Mouse (Mus musculus) intestine, embryonic 15.5 days (tissue): Measurements from ENCODE around the gene Chpf2. TPM values are rescaled to one million over a fixed set of nuclear protein-coding genes. Genes with fewer than 3 reads are reported as not detected.

ENCODE experiments used
- ATAC-seq: fragments of 200-750 bp; cut with Nextera tagmentation; 2 replicates; pipeline ENCODE4 v1.8.0; 2017; ENCODE audit warnings: moderate TSS enrichment, moderate library complexity
- H3K27ac ChIP-seq: fragments of 300-500 bp; sonication (generic); 2 replicates; pipeline ENCODE4 v1.5.1; 2015; ENCODE audit warnings: mild to moderate bottlenecking, inconsistent platforms
- H3K27me3 ChIP-seq: fragments of 300-500 bp; sonication (generic); replicated peaks from 2 replicates; pipeline ENCODE4 v1.6.1; 2015; ENCODE audit warnings: inconsistent platforms
- H3K36me3 ChIP-seq: fragments of 300-500 bp; sonication (generic); 2 replicates; pipeline ENCODE4 v1.6.1; 2015; ENCODE audit warnings: inconsistent platforms
- H3K4me1 ChIP-seq: fragments of 300-500 bp; sonication (generic); replicated peaks from 2 replicates; pipeline ENCODE4 v1.6.1; 2015; ENCODE audit warnings: inconsistent platforms
- H3K4me2 ChIP-seq: fragments of 300-500 bp; sonication (generic); replicated peaks from 2 replicates; pipeline ENCODE4 v1.6.1; 2015; ENCODE audit warnings: mild to moderate bottlenecking, inconsistent platforms
- H3K4me3 ChIP-seq: fragments of 300-500 bp; sonication (generic); replicated peaks from 2 replicates; pipeline ENCODE4 v1.5.1; 2015; ENCODE audit warnings: inconsistent platforms
- H3K9ac ChIP-seq: fragments of 300-500 bp; sonication (generic); 2 replicates; pipeline ENCODE4 v1.6.1; 2015; ENCODE audit warnings: inconsistent platforms
- H3K9me3 ChIP-seq: fragments of 300-500 bp; sonication (generic); 2 replicates; pipeline ENCODE4 v1.6.1; 2016; ENCODE audit warnings: inconsistent platforms
- WGBS: fragments of 180-500 bp; shearing (Covaris S2); methylation state at CpG from one replicate; pipeline ENCODE4 v1.1.7; 2015; 5-methylcytosine and 5-hydroxymethylcytosine counted together
- polyA plus RNA-seq: library from polyadenylated mRNA; unstranded; fragments of >200 nt; fragmentation: Nextera tagmentation; extraction: Ambion mirVana; gene quantifications from 2 replicates; pipeline ENCODE4 v1.2.1, GENCODE M21; 2015

Chpf2 gene
- polyA plus RNA-seq, 1 experiment from 2014 or later, result 16.0 TPM

- Histone ChIP-seq H3K27ac (no peak overlapping the region), H3K4me2 (peak overlapping the region; percentile 72), H3K9me3 (no peaks in the 10 kb centered on the region), H3K4me1 (peaks cover 14% of the 10 kb centered on the region), H3K36me3 (peaks cover 35% of the 10 kb centered on the region), H3K27me3 (no peaks in the 10 kb centered on the region), H3K4me3 (peak overlapping the region; percentile 83), H3K9ac (no peak overlapping the region)
- 79% methylated on average over 1 of the region's 1 CpGs for WGBS
- no peak for ATAC-seq
Measured at GRCm38 (mm10) chr5:24575948-24576347, 10.6 kb upstream of the Chpf2 start.

GRCm38 (mm10) chr5:24576801-24577182, 9.7 kb upstream of the Chpf2 start:
- WGBS, result under 1% methylated on average over 32 of the region's 32 CpGs
- ATAC-seq, result peak; percentile 46

GRCm38 (mm10) chr5:24577183-24577929, 9.2 kb upstream of the Chpf2 start, which contains the start of gene Abcf2:
TSS of gene Abcf2 (minus strand) at chr5:24577467.
- H3K4me2 ChIP-seq, result peak within 1 kb of the TSS; percentile 72
- peak within 1 kb of the TSS; percentile 85 for H3K27ac ChIP-seq
- peaks cover 14% of the 10 kb centered on the region for H3K4me1 ChIP-seq
- H3K9me3 ChIP-seq, result no peaks in the 10 kb centered on the region
- peak within 1 kb of the TSS; percentile 76 for H3K9ac ChIP-seq
- H3K27me3 ChIP-seq, result no peaks in the 10 kb centered on the region
- H3K36me3 ChIP-seq, result peaks cover 28% of the 10 kb centered on the region
- WGBS, result under 1% methylated on average over 48 of the region's 48 CpGs
- peak within 1 kb of the TSS; percentile 83 for H3K4me3 ChIP-seq
- peak; percentile 98 for ATAC-seq

More at GRCm38 (mm10) chr5:24576801-24577182, 9.7 kb upstream of the Chpf2 start:
- no peaks in the 10 kb centered on the region for H3K27me3 ChIP-seq
- peaks cover 33% of the 10 kb centered on the region for H3K36me3 ChIP-seq
- H3K9ac ChIP-seq, result peak overlapping the region; percentile 76
- peak overlapping the region; percentile 71 for H3K27ac ChIP-seq
- peaks cover 14% of the 10 kb centered on the region for H3K4me1 ChIP-seq
- H3K9me3 ChIP-seq, result no peaks in the 10 kb centered on the region
- peak overlapping the region; percentile 72 for H3K4me2 ChIP-seq
- H3K4me3 ChIP-seq, result peak overlapping the region; percentile 83

DNA sequence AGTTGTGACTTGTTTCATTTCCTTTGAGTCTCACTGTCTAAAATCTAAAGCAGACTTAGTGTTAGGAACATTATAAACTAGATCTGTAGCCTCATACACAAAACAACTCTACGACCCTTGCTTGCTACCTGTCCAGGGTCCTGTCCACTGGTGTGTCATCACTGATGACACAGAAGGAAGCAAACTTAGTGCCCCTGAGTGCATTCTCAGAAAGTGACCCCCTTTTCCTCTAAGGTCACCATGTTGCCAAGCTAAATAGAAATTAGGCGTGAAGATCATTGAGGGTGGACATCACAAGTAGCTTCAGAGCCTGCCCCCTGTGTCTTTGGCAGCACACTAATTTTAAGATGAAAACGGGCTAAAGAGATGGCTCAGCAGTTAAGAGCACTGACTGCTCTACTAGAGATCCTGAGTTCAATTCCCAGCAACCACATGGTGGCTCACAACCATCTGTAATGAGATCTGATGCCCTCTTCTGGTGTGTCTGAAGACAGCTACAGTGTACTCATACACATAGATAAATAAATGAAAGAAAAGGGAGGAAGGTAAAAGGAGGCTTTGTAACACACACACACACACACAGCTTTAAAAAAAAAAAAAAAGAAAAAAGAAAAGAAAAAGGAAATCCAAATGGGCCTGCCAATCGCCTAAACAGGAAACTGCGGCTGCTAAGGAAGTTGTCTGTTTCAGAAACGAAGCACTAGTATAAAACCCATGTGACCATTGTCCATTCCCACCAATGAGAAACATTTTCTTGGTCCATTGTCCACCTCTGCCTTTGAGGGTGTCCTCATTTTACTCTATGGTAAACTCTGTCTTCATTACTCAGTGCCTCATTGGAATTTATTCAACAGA, 8.2 kb upstream of the Chpf2 start:
- Histone ChIP-seq H3K4me1 (peaks cover 14% of the 10 kb centered on the region), H3K9ac (peak overlapping the region; percentile 49; the same call in 1 of the 2 replicates), H3K27me3 (no peaks in the 10 kb centered on the region), H3K4me3 (peak overlapping the region; percentile 50), H3K9me3 (no peaks in the 10 kb centered on the region), H3K36me3 (peaks cover 18% of the 10 kb centered on the region), H3K27ac (peak overlapping the region; percentile 85), H3K4me2 (peak overlapping the region; percentile 66)
- ATAC-seq, result 0 out of 2 replicates have a peak, but pooled peaks have one; percentile 1
- 59% methylated on average over 6 of the region's 6 CpGs for WGBS

- H3K27ac ChIP-seq, result no peak overlapping the region
- H3K9me3 ChIP-seq, result no peaks in the 10 kb centered on the region
- H3K27me3 ChIP-seq, result 0 out of 2 replicates have a peak, but pooled peaks cover 3% of the 10 kb centered on the region
- H3K4me3 ChIP-seq, result peak overlapping the region; percentile 84
- WGBS, result 12% methylated on average over 8 of the region's 8 CpGs
- H3K4me2 ChIP-seq, result peak overlapping the region; percentile 80
- H3K9ac ChIP-seq, result peak overlapping the region; percentile 75
- ATAC-seq, result peak; percentile 29
- H3K36me3 ChIP-seq, result peaks cover 6% of the 10 kb centered on the region
- peaks cover 13% of the 10 kb centered on the region for H3K4me1 ChIP-seq
Measured at GRCm38 (mm10) chr5:24586106-24586505, 435 bp upstream of the Chpf2 start.

DNA sequence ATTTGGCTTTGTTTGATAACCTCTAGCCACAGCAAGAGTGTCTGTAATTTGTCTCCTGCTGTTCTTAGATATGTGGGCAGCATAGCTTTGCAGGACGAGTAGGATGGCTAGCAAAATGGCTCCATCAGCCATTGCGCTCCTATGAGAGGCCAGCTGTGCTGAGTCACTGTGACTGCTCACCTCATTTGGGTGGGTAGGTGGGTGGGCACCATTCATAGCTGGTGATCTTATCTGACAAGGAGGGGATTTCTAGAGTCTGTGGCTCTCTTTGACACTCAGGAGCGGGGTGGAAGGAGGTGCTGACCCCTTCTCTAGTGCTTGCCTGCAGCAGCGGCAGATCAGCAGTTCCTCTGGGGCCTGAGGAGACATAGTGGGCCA, 648 bp downstream of the Chpf2 start:
- H3K4me1 ChIP-seq, result peaks cover 23% of the 10 kb centered on the region
- H3K9ac ChIP-seq, result peak overlapping the region; percentile 75
- no peaks in the 10 kb centered on the region for H3K9me3 ChIP-seq
- peak overlapping the region; percentile 80 for H3K4me2 ChIP-seq
- peaks cover 16% of the 10 kb centered on the region for H3K36me3 ChIP-seq
- peak overlapping the region; percentile 84 for H3K4me3 ChIP-seq
- H3K27ac ChIP-seq, result peak overlapping the region; percentile 58; the same call in 1 of the 2 replicates
- H3K27me3 ChIP-seq, result 0 out of 2 replicates have a peak, but pooled peaks cover 3% of the 10 kb centered on the region
- 19% methylated on average over 4 of the region's 4 CpGs for WGBS
- ATAC-seq, result peak; percentile 10; the same call in 1 of the 2 replicates

DNA sequence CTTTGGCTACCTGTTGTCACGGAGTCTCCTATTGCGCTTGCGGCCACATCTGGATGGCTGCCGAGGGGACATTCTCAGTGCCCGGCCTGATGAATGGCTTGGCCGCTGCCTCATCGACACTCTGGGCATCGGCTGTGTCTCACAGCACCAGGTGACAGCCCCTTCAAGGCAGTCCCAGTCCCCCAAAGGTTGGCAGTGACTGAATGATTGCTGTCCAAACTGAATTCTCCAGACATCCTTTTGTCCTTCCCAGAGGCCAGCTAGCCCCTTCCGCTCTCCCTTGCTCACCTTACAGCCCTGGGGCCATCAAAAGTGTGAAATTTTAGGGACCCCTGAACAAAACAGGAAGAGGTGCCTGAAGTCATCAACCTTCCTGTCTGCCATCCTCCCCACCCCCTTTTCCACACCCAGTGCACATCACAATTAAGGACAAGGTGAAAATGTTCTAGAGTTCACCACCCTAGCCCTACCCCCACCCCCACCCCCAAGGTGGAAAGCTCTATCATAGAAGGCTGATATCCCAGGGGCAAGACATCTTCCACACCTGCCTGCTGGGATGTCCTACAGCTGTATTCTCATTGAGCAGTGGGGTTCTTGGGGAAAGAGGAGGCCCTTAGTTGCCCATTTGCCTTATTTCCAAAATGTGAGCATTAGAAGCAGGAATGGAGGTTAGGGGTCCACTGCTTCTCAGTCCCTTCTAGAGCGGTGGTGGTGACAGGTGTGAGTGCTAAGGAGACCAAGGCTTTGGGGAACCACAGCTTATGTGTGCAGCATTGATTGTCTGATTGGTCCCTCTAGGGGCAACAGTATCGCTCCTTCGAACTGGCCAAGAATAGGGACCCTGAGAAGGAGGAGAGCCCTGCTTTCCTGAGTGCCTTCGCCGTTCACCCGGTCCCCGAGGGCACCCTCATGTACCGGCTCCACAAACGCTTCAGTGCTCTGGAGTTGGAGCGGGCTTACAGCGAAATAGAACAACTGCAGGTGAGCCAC, 3.3 kb downstream of the Chpf2 start:
- Histone ChIP-seq H3K9me3 (no peaks in the 10 kb centered on the region), H3K4me2 (no peak overlapping the region), H3K9ac (no peak overlapping the region), H3K27me3 (no peaks in the 10 kb centered on the region), H3K36me3 (peaks cover 21% of the 10 kb centered on the region), H3K4me3 (no peak overlapping the region), H3K4me1 (peaks cover 23% of the 10 kb centered on the region), H3K27ac (no peak overlapping the region)
- ATAC-seq, result no peak
- 91% methylated on average over 20 of the region's 20 CpGs for WGBS

- H3K4me1 ChIP-seq, result peaks cover 19% of the 10 kb centered on the region
Measured at GRCm38 (mm10) chr5:24591268-24591721, 4.8 kb downstream of the Chpf2 start.

DNA sequence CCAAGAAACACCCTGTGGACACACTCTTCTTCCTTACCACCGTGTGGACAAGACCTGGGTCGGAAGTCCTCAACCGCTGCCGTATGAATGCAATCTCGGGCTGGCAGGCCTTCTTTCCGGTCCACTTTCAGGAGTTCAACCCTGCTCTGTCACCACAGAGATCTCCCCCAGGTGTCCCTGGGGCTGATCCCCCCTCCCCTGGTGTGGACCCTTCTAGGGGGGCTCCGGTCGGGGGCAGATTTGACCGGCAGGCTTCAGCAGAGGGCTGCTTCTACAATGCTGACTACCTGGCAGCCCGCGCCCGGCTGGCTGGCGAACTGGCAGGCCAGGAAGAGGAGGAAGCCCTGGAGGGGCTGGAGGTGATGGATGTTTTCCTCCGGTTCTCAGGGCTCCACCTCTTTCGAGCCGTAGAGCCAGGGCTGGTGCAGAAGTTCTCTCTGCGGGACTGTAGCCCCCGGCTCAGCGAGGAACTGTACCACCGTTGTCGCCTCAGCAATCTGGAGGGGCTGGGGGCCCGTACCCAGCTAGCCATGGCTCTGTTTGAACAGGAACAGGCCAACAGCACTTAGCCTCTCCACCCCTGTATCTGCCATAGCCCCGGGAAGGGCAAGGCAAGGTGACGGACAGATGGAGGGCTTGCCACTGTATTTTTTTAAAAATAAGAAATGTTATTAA, 5.4 kb downstream of the Chpf2 start:
- ATAC-seq, result no peak
- Histone ChIP-seq H3K9ac (peak overlapping the region; percentile 10), H3K36me3 (peaks cover 21% of the 10 kb centered on the region), H3K27me3 (no peaks in the 10 kb centered on the region), H3K27ac (0 out of 2 replicates have a peak overlapping the region, but pooled peaks have one; percentile 17), H3K4me2 (peak overlapping the region; percentile 42), H3K9me3 (no peaks in the 10 kb centered on the region), H3K4me1 (peaks cover 25% of the 10 kb centered on the region), H3K4me3 (no peak overlapping the region)
- 48% methylated on average over 24 of the region's 24 CpGs for WGBS

More at GRCm38 (mm10) chr5:24591268-24591721, 4.8 kb downstream of the Chpf2 start:
- H3K27ac ChIP-seq, result 0 out of 2 replicates have a peak overlapping the region, but pooled peaks have one; percentile 17
- peaks cover 21% of the 10 kb centered on the region for H3K36me3 ChIP-seq
- no peak for ATAC-seq
- H3K9ac ChIP-seq, result peak overlapping the region; percentile 10; the same call in 1 of the 2 replicates
- 34% methylated on average over 23 of the region's 23 CpGs for WGBS
- no peaks in the 10 kb centered on the region for H3K27me3 ChIP-seq
- H3K4me2 ChIP-seq, result peak overlapping the region; percentile 42
- no peaks in the 10 kb centered on the region for H3K9me3 ChIP-seq
- H3K4me3 ChIP-seq, result no peak overlapping the region

DNA sequence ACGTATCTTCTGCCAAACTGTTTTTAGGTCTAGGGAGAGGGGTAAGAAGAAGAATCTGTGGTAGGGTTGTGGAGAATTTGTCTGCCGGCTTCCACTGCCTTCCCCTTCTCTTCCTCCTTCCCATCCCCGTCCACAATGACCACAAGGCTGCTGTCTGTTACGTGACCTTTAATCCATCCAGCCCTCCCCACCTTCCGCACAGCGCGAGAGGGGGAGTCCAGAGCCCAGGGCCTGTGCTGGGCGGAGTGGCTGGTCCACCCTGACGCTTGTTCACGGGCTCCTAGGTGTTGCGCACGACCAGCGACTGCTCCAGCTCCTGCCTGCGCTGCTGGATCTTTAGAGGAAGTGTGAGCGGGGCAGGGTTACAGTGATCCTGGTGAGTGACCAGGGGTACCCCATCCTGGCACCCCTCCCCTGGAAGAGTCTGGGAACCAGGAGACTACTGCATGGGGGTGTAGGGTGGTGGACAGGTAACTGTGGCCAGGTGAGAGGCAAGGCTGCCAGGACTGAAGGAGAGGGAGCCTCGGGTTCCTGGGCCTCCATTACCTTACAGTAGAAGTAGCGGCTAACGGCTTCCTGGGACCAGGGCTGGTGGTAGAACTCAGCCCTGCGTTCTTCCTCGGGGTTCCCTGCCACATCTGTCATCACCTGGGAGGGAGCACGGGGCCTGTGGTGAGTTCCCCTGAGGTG, 6.1 kb downstream of the Chpf2 start:
- no peak overlapping the region for H3K9ac ChIP-seq
- no peak overlapping the region for H3K27ac ChIP-seq
- H3K4me1 ChIP-seq, result peaks cover 23% of the 10 kb centered on the region
- no peak overlapping the region for H3K4me3 ChIP-seq
- H3K4me2 ChIP-seq, result peak overlapping the region; percentile 42; the same call in 1 of the 2 replicates
- WGBS, result 65% methylated on average over 21 of the region's 21 CpGs
- no peaks in the 10 kb centered on the region for H3K27me3 ChIP-seq
- H3K36me3 ChIP-seq, result peaks cover 21% of the 10 kb centered on the region
- no peak for ATAC-seq
- no peaks in the 10 kb centered on the region for H3K9me3 ChIP-seq
